Mouse (Mus musculus) forebrain, embryonic 15.5 days (tissue): ENCODE results near the gene Mettl7a3. TPM values are rescaled to one million over a fixed set of nuclear protein-coding genes. Genes with fewer than 3 reads are reported as not detected.
"Not testable (repeated sequence)": the region's sequence is repeated elsewhere in the genome, so short reads cannot be mapped to it uniquely, and the experiment has no call there.

Experiments used
- ATAC-seq: fragments of 200-750 bp; cut with Nextera tagmentation; replicated peaks from 2 replicates; pipeline ENCODE4 v1.8.0; 2017; ENCODE audit warnings: mild to moderate bottlenecking, moderate TSS enrichment, moderate library complexity
- H3K27ac ChIP-seq: fragments of 300-500 bp; sonication (generic); replicated peaks from 2 replicates; pipeline ENCODE4 v1.5.1; 2015; ENCODE audit warnings: mild to moderate bottlenecking, inconsistent platforms
- H3K27me3 ChIP-seq: fragments of 300-500 bp; sonication (generic); 2 replicates; pipeline ENCODE4 v1.6.1; 2015; ENCODE audit warnings: inconsistent platforms
- H3K36me3 ChIP-seq: fragments of 300-500 bp; sonication (generic); 2 replicates; pipeline ENCODE4 v1.6.1; 2015; ENCODE audit warnings: mild to moderate bottlenecking, inconsistent platforms
- H3K4me1 ChIP-seq: fragments of 300-500 bp; sonication (generic); 2 replicates; pipeline ENCODE4 v1.6.1; 2015; ENCODE audit warnings: inconsistent platforms
- H3K4me2 ChIP-seq: fragments of 300-500 bp; sonication (generic); replicated peaks from 2 replicates; pipeline ENCODE4 v1.6.1; 2015; ENCODE audit warnings: mild to moderate bottlenecking, inconsistent platforms
- H3K4me3 ChIP-seq: fragments of 300-500 bp; sonication (generic); 2 replicates; pipeline ENCODE4 v1.5.1; 2015; ENCODE audit warnings: mild to moderate bottlenecking, inconsistent platforms
- H3K9ac ChIP-seq: fragments of 300-500 bp; sonication (generic); replicated peaks from 2 replicates; pipeline ENCODE4 v1.6.1; 2015; ENCODE audit warnings: mild to moderate bottlenecking, inconsistent platforms
- H3K9me3 ChIP-seq: fragments of 300-500 bp; sonication (generic); 2 replicates; pipeline ENCODE4 v1.6.1; 2016; ENCODE audit warnings: inconsistent platforms
- WGBS: fragments of 180-500 bp; shearing (Covaris S2); methylation state at CpG from one replicate; pipeline ENCODE4 v1.1.7; 2015; ENCODE audit warnings: mixed read lengths; 5-methylcytosine and 5-hydroxymethylcytosine counted together
- polyA plus RNA-seq: library from polyadenylated mRNA; unstranded; fragments of >200 nt; fragmentation: Nextera tagmentation; extraction: Ambion mirVana; gene quantifications from 2 replicates; pipeline ENCODE4 v1.2.1, GENCODE M21; 2015

The Mettl7a3 gene
- polyA plus RNA-seq, 1 experiment from 2014 or later, result not detected

DNA sequence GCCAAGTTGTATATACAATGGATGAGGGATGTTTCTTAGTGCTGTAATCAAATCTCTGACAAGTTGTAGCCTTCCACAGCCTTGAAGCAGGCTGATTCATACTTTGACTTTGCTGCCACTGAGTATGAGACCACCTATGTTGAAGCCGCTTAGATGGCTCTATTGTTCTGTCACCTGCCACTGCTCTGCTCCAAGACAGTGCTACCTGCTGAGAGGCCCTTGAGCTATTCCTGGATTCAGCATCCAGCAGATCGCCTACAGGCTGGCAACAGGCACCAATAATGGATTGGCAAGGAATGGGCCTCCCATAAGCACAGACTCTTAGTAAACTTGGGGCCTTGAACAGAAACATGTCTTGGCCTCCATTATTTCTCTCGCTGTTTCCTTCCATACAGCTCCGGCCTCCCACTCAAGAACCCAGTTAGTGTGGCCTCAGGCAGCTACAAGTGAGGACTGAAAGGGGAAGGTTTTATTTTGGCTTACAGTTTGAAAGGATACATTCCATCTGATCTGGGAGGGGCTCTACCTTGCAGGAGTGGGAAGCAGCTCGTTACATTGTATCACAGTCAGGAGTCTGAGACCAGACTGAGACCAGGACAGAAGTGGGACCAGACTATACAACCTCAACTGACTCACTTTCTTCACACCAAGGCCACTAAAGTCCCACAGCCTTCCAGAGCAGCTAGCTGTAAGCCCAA, 20.1 kb upstream of the Mettl7a3 start:
- no peak overlapping the region for H3K4me2 ChIP-seq
- H3K9me3 ChIP-seq, result no peaks in the 10 kb centered on the region
- no peak for ATAC-seq
- no peaks in the 10 kb centered on the region for H3K4me1 ChIP-seq
- H3K36me3 ChIP-seq, result no peaks in the 10 kb centered on the region
- no peaks in the 10 kb centered on the region for H3K27me3 ChIP-seq
- WGBS, result 84% methylated on average over 5 of the region's 5 CpGs
- H3K27ac ChIP-seq, result no peak overlapping the region
- no peak overlapping the region for H3K9ac ChIP-seq
- no peak overlapping the region for H3K4me3 ChIP-seq

DNA sequence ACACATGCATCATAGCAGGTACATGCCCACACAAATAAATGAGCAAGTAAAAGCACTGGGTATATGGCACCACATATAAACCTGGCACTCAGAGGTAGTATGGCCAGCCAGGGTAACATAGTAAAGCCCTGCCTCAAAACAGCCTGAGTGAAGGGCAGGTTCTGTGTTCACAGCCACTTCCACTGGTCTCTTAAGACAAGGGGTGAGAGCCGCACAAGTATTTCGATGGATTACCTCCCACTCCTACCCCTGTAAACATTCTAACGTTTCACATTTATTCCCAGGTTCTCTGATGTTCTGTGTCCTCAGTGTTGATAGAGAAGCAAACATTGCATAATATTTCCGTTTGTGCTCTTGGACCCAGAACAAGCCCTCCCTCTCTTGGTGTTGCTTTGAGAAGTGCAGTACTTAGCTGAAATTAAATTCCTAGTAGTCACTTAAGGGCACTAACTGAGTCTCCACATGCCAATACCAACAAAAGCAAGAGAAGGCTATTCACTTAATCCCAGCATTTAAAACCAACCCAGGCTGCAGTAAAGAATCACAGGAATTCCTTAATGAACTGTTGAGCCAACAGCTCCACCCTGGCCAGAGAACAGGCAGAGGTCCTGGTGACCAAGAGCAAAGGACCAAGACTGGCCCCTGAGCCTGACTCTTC, 16.6 kb upstream of the Mettl7a3 start:
- H3K9me3 ChIP-seq, H3K4me3 ChIP-seq, H3K36me3 ChIP-seq, H3K9ac ChIP-seq, ATAC-seq, H3K4me1 ChIP-seq, H3K27ac ChIP-seq, H3K27me3 ChIP-seq, H3K4me2 ChIP-seq: not testable (repeated sequence)
- 45% methylated on average over 4 of the region's 4 CpGs for WGBS

DNA sequence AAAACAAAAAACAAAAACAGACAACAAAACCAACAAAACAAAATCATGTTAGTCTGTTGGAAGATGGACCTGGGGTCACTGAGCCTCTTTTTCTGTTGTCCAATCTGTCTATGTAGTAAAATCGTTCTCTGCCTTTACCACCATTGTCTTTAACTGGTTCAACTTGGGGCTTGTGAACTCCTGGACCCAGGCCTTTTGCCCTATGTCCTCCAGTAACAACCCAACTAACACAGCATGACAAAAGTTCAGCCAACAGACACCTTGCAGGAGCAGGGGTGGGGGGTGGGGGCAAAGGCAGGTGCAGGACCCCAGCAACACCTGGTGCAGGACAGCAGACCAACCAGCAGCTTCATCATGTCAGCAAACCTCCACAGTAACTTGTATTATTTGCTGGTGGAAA, 14.8 kb upstream of the Mettl7a3 start:
- Histone ChIP-seq H3K9ac (no peak overlapping the region), H3K27me3 (no peaks in the 10 kb centered on the region), H3K9me3 (no peaks in the 10 kb centered on the region), H3K4me3 (no peak overlapping the region), H3K4me1 (no peaks in the 10 kb centered on the region), H3K36me3 (no peaks in the 10 kb centered on the region), H3K27ac (no peak overlapping the region), H3K4me2 (no peak overlapping the region)
- WGBS, result 80% methylated on average over 1 of the region's 1 CpGs
- ATAC-seq, result no peak

DNA sequence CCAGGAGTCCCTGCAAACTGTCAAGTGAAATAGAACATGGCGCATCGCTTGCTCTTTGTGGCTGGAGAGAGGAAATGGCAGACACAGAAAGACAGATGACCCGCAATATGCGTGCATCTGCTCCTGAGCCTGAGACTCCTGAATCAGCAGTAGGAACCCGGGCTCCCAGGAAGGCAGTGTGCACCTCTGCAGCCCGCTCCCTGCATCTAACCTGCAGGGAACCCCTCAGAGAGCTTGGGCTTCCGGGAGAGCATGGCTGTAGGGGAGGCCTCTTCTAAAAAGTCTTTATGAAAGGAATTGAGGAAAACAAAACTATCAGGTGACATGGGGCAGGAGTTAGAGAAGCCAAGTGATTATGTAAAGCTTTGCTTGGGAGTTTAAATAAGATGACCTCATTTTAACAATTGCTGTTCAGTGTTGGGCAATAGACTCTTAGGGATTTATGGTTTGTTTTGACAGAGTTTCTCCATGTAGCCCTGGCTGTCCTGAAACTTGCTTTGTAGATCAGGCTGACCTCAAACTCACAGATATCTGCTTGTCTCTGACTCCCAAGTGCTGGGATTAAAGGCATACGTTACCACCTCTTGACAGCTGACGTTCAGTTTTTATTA, 14.3 kb upstream of the Mettl7a3 start:
- Histone ChIP-seq H3K27ac (no peak overlapping the region), H3K4me3 (no peak overlapping the region), H3K4me2 (no peak overlapping the region), H3K9ac (no peak overlapping the region), H3K4me1 (no peaks in the 10 kb centered on the region), H3K9me3 (no peaks in the 10 kb centered on the region), H3K36me3 (no peaks in the 10 kb centered on the region), H3K27me3 (no peaks in the 10 kb centered on the region)
- no peak for ATAC-seq
- WGBS, result 77% methylated on average over 9 of the region's 9 CpGs

DNA sequence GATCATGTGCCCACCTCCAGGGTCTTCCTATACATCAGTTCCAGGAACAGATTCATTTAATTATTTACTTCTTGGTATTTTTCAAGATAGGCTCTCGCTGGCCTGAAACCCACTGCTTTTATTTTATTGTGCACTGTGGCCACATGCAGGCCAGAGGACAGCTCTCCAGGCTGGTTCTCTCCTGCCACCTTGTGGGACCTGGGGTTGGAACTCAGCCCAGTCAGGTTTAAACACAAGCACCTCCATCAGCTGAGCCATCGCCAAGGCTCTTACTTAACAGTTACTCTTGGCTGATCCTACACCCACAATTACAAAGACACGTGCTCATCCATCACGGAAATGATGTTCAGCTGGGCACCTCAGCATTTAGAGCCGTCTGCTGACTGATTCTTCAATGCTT, 13.6 kb upstream of the Mettl7a3 start:
- no peak overlapping the region for H3K9ac ChIP-seq
- H3K27ac ChIP-seq, result no peak overlapping the region
- no peak overlapping the region for H3K4me3 ChIP-seq
- no peaks in the 10 kb centered on the region for H3K27me3 ChIP-seq
- no peaks in the 10 kb centered on the region for H3K36me3 ChIP-seq
- ATAC-seq, result no peak
- H3K9me3 ChIP-seq, result no peaks in the 10 kb centered on the region
- H3K4me2 ChIP-seq, result no peak overlapping the region
- H3K4me1 ChIP-seq, result no peaks in the 10 kb centered on the region
- 54% methylated on average over 5 of the region's 5 CpGs for WGBS

DNA sequence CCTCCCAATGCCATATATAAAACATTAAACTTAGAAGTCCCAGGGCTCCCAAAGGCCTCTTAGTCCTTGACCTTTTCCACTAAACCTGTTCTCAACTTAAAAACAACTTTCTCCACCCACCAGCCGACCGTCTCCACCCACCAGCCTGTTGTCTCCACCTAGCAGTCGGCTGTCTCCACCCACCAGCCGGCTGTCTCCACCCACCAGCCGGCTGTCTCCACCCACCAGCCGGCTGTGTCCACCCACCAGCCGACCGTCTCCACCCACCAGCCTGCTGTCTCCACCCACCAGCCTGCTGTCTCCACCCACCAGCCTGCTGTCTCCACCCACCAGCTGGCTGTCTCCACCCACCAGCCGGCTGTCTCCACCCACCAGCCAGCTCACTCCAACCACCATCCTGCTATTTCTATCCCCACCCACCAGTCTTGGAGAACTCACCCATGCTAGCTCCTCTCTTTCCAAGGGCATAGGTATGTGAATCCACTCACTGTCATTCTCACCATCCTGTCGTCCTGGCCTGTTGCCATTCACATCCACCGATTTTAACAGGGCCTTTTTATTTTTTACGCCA, 10.6 kb upstream of the Mettl7a3 start:
- no peaks in the 10 kb centered on the region for H3K4me1 ChIP-seq
- no peak overlapping the region for H3K4me3 ChIP-seq
- no peak for ATAC-seq
- no peaks in the 10 kb centered on the region for H3K27me3 ChIP-seq
- H3K4me2 ChIP-seq, result no peak overlapping the region
- H3K9ac ChIP-seq, result no peak overlapping the region
- no peaks in the 10 kb centered on the region for H3K36me3 ChIP-seq
- no peaks in the 10 kb centered on the region for H3K9me3 ChIP-seq
- H3K27ac ChIP-seq, result no peak overlapping the region
- 76% methylated on average over 12 of the region's 12 CpGs for WGBS

DNA sequence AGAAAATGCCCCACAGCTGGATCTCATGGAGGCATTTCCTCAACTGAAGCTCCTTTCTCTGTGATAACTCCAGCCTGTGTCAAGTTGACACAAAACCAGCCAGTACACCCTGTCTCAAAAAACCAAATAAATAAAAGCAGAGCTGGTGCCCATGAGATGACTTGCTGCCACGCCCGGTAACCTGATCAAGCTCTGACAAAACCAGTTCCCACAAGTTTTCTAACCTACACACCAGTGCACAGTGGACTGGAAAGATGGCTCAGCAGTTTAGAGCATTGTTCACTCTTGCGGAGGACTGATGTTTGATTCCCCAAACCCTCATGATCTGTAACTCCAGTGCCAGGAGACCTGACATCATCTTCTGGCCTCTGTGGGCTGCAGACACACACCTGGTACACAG, 9.5 kb upstream of the Mettl7a3 start:
- no peaks in the 10 kb centered on the region for H3K4me1 ChIP-seq
- no peak for ATAC-seq

DNA sequence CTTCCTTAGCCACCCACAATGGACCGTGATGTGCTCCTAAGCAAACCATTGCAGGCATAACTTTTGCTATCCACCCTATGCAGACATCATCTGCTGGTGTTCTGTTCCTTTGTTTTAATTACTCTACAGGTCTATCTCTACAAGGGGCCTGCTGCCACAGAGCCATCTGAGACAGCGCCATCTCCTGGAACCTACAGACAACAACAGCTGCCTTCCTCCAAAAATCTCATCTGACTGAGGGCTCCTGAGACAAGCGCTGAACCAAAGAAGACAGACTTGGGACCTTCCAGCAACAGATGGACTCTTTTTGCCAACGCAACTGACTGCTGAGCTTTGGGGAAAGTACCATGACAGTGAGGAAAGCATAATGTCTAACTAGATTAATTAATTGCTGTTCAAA, 6.6 kb upstream of the Mettl7a3 start:
- WGBS, result 72% methylated on average over 4 of the region's 4 CpGs

More for the DNA sequence above, 9.5 kb upstream of the Mettl7a3 start:
- no peak overlapping the region for H3K4me3 ChIP-seq
- 93% methylated on average over 3 of the region's 3 CpGs for WGBS
- H3K4me2 ChIP-seq, result no peak overlapping the region
- no peak overlapping the region for H3K27ac ChIP-seq
- H3K9ac ChIP-seq, result no peak overlapping the region
- no peaks in the 10 kb centered on the region for H3K9me3 ChIP-seq
- H3K27me3 ChIP-seq, result no peaks in the 10 kb centered on the region
- no peaks in the 10 kb centered on the region for H3K36me3 ChIP-seq

DNA sequence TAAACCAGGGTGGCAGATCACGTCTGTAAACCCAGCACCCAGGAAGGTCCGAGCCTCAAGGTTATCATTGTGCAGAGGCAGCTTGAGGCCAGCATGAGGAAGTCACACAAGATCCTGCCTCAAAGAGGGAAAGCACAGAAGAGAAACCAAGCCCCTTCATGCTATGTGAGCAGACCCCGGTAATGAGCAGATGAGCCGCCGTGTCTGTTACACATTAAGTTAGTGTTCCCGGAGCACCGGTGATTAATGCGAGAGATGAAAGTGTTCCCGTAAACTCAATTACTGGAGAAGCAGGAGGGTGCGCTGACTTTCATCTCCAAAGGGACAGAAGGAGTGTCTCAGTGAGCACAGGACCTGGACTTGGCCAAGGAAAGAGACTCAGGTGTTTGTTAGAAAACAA, 5.4 kb upstream of the Mettl7a3 start:
- not testable (repeated sequence) for H3K4me1 ChIP-seq, H3K9me3 ChIP-seq, H3K4me3 ChIP-seq, H3K36me3 ChIP-seq, H3K27me3 ChIP-seq, ATAC-seq, H3K9ac ChIP-seq, H3K27ac ChIP-seq, H3K4me2 ChIP-seq
- 66% methylated on average over 10 of the region's 10 CpGs for WGBS

More for the DNA sequence above, 6.6 kb upstream of the Mettl7a3 start:
- H3K27ac ChIP-seq, H3K4me2 ChIP-seq, H3K4me3 ChIP-seq, H3K9ac ChIP-seq, ATAC-seq, H3K9me3 ChIP-seq, H3K27me3 ChIP-seq, H3K4me1 ChIP-seq, H3K36me3 ChIP-seq: not testable (repeated sequence)

DNA sequence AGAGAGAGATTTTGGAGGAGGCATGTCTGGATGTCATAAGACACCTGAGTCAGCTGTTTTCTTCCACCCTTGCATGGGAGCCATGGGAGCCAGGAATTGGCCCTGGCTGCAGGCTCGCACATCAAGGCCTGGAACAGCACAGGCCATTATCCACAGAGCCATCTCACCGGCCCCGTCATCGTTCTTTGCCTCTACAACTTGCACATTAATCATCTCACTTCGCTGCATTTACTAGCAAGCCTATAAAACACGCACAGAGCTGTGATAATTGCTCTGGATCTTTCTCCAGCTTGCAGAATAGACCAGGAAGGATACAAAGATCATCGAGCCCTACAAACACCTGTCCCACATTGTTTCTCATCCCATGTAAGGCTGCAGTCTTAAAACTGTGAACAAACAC, 4.0 kb upstream of the Mettl7a3 start:
- Histone ChIP-seq H3K9ac (no peak overlapping the region), H3K27me3 (no peaks in the 10 kb centered on the region), H3K36me3 (no peaks in the 10 kb centered on the region), H3K4me3 (no peak overlapping the region), H3K4me2 (no peak overlapping the region), H3K9me3 (no peaks in the 10 kb centered on the region), H3K4me1 (no peaks in the 10 kb centered on the region), H3K27ac (no peak overlapping the region)
- no peak for ATAC-seq
- WGBS, result 72% methylated on average over 7 of the region's 7 CpGs

DNA sequence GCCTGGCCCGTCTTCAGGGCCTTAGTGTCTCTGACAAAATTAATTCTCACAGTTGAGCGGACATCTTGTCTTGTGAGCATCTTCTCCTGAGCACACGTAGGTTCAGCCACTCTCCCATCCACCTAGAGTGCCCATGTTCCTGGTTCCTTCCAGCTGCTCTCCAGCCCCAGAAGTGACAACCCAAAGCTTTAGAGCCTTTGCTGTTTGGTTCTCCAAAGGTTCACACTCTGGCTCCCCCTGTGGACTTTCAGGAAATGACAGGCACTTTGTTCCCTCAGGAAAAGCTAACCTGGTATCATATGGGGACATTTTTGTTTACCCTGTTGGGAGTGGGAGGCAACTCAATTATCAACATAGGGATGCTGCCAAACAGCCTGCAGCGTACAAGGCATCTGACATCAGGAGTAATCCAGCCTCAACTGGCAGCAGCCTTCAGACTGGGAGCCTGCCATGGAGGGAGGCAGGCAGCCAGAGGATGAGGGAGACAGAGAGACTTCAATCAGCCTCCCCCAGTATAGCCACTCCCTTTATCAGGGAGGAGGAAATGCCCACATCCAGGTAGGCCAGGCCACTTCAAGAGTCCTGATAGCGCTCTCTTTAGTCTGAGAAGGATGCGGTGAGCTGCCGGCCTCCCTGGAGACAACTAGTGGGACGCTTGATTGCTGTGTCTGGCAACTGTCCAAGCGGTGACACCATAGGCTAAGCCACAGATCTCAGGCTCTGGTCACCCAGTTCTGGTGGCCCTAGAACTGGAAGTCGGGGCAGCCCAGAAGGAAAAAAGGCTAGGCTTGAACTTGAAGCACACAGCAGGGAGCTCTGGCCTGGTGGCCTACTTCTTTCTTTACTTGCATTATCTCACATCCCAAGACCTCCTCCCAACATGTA, 2.4 kb upstream of the Mettl7a3 start:
- WGBS, result 50% methylated on average over 3 of the region's 10 CpGs
- H3K27ac ChIP-seq, H3K9me3 ChIP-seq, H3K36me3 ChIP-seq, H3K4me2 ChIP-seq, H3K27me3 ChIP-seq, H3K9ac ChIP-seq, H3K4me1 ChIP-seq, H3K4me3 ChIP-seq: not testable (repeated sequence)
- ATAC-seq, result 0 out of 2 replicates have a peak, but pooled peaks have one; percentile 23

DNA sequence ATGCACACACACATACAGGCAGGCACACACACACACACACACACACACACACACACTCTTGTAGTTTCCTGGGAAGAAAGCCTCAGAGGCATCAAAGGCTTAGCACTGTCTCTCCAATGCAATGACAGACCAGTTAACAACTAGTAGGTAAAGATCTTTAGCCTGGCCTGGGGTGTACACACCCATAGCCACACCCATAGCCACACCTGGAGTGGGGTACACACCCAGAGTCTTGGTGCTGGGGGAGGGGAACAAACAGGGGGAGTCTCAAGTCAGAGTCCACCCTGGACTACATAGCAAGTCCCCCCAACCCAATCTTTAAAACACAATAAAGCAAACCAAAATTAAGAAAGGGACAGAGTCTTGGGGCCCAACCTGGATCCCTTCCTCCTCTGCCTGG, 2.6 kb downstream of the Mettl7a3 start:
- not testable (repeated sequence) for H3K36me3 ChIP-seq, H3K4me2 ChIP-seq, H3K9me3 ChIP-seq, H3K4me3 ChIP-seq, ATAC-seq, H3K27me3 ChIP-seq, H3K4me1 ChIP-seq, H3K27ac ChIP-seq, H3K9ac ChIP-seq
